Mouse (Mus musculus) CH12.LX (cell line): Measurements from ENCODE around the gene Cacnb3. TPM values are rescaled to one million over a fixed set of nuclear protein-coding genes. Genes with fewer than 3 reads are reported as not detected.
A peak's percentile ranks its signal among the peaks of the same experiment; 100 is the strongest.

Experiments used
- DNase-seq: peaks from one replicate; pipeline ENCODE4 v3.0.0-alpha.2; 2013; ENCODE audit errors: extremely low read depth
- H3K27ac ChIP-seq: 2 replicates; pipeline ENCODE4 v1.5.1; 2012; ENCODE audit warnings: low read depth, mild to moderate bottlenecking, control low read depth, moderate library complexity; ENCODE audit not compliant: insufficient read depth
- H3K27me3 ChIP-seq: replicated peaks from 2 replicates; pipeline ENCODE3; 2012; ENCODE audit warnings: inconsistent platforms
- H3K36me3 ChIP-seq, 2 experiments: replicated peaks in 1 of 2; 2 replicates each; pipeline versions ENCODE3 to v1.6.1; 2012; ENCODE audit warnings: inconsistent platforms in 1 of 2, low read length in 1 of 2, mild to moderate bottlenecking in 1 of 2, mixed read lengths in 1 of 2, moderate library complexity in 1 of 2; ENCODE audit not compliant: control insufficient read depth in 1 of 2, insufficient read depth in 1 of 2
- H3K4me1 ChIP-seq, 2 experiments: 2 replicates each; pipeline ENCODE4 v1.6.1; 2012; ENCODE audit warnings: inconsistent platforms in 1 of 2, moderate library complexity in 1 of 2; ENCODE audit not compliant: insufficient read depth in 2 of 2, control insufficient read depth in 1 of 2
- H3K4me2 ChIP-seq: 2 replicates; pipeline ENCODE4 v1.6.1; 2012; ENCODE audit warnings: low read depth, mild to moderate bottlenecking, control low read depth; ENCODE audit not compliant: poor library complexity, insufficient read depth, severe bottlenecking
- H3K4me3 ChIP-seq, 3 experiments: fragments of 150-350 bp in 1 of 3; sonication (generic) in 1 of 3; replicated peaks in 1 of 3; 2 replicates each; pipeline versions ENCODE3 to v1.5.1; 2011 to 2012; ENCODE audit warnings: low read depth in 2 of 3, low read length in 2 of 3, mild to moderate bottlenecking in 2 of 3, moderate library complexity in 2 of 3, control low read depth in 1 of 3, improper control_type of control experiment in 1 of 3, inconsistent platforms in 1 of 3, mixed read lengths in 1 of 3; ENCODE audit not compliant: poor library complexity in 1 of 3
- H3K79me2 ChIP-seq: replicated peaks from 2 replicates; pipeline ENCODE4 v1.6.1; 2012; ENCODE audit warnings: mild to moderate bottlenecking, moderate library complexity; ENCODE audit not compliant: control insufficient read depth, poor library complexity, insufficient read depth, severe bottlenecking; ENCODE audit errors: extremely low read depth
- H3K9ac ChIP-seq: 2 replicates; pipeline ENCODE4 v1.6.1; 2012; ENCODE audit warnings: low read depth, mild to moderate bottlenecking, control low read depth, moderate library complexity; ENCODE audit not compliant: insufficient read depth
- H3K9me3 ChIP-seq: replicated peaks from 2 replicates; pipeline ENCODE3; 2012; ENCODE audit warnings: low read length, inconsistent platforms, mixed read lengths
- BHLHE40 ChIP-seq: IDR thresholded peaks from 2 replicates; pipeline ENCODE4 v1.6.1; 2011; ENCODE audit warnings: mild to moderate bottlenecking, low read depth, low read length, improper control_type of control experiment
- CHD1 ChIP-seq: IDR thresholded peaks from 2 replicates; pipeline ENCODE4 v1.6.1; 2012; ENCODE audit warnings: low read depth, low read length, improper control_type of control experiment, inconsistent platforms
- CHD2 ChIP-seq: IDR thresholded peaks from 2 replicates; pipeline ENCODE4 v1.6.1; 2011; ENCODE audit warnings: low read length, improper control_type of control experiment
- IRF4 ChIP-seq: IDR thresholded peaks from 2 replicates; pipeline ENCODE4 v1.6.1; 2014; ENCODE audit warnings: low read depth, mild to moderate bottlenecking, inconsistent platforms, low read length, improper control_type of control experiment
- JUN ChIP-seq: IDR thresholded peaks from 2 replicates; pipeline ENCODE4 v1.6.1; 2011; ENCODE audit warnings: low read depth, mild to moderate bottlenecking, low read length, improper control_type of control experiment, moderate library complexity; ENCODE audit not compliant: insufficient read depth
- JUND ChIP-seq: conservative IDR thresholded peaks from 2 replicates; pipeline ENCODE4 v1.6.1; 2011; ENCODE audit warnings: low read depth, low read length, improper control_type of control experiment
- KAT2A ChIP-seq: IDR thresholded peaks from 2 replicates; pipeline ENCODE4 v1.6.1; 2012; ENCODE audit warnings: low read length, improper control_type of control experiment, inconsistent platforms; ENCODE audit not compliant: insufficient replicate concordance
- MYC ChIP-seq: IDR thresholded peaks from 2 replicates; pipeline ENCODE4 v1.6.1; 2011; ENCODE audit warnings: low read depth, mild to moderate bottlenecking, improper control_type of control experiment, low read length
- POLR2AphosphoS2 ChIP-seq: IDR thresholded peaks from 2 replicates; pipeline ENCODE4 v1.6.1; 2011; ENCODE audit warnings: low read depth, low read length, improper control_type of control experiment
- TBP ChIP-seq: conservative IDR thresholded peaks from 2 replicates; pipeline ENCODE4 v1.6.1; 2011; ENCODE audit warnings: low read depth, low read length, improper control_type of control experiment
- USF1 ChIP-seq: IDR thresholded peaks from 2 replicates; pipeline ENCODE4 v1.6.1; 2014; ENCODE audit warnings: low read depth, mild to moderate bottlenecking, inconsistent platforms, low read length, improper control_type of control experiment
- ZKSCAN1 ChIP-seq: IDR thresholded peaks from 2 replicates; pipeline ENCODE4 v1.6.1; 2012; ENCODE audit warnings: low read depth, inconsistent platforms, low read length, improper control_type of control experiment, borderline replicate concordance
- dilution Hi-C: fragments of 300-500 bp; cut with MboI; formaldehyde crosslinking; loops from 2 replicates; pipeline ENCODE4 v1.14.3; 2020; ENCODE audit warnings: low sequenced_read_pairs; ENCODE audit not compliant: extremely low pct_unique_long_range_greater_than_20kb, extremely low pct_ligation_motif_present
- in situ Hi-C: fragments of 300-500 bp; cut with MboI; formaldehyde crosslinking; loops from 3 replicates; pipeline ENCODE4 v1.14.3; 2019; ENCODE audit warnings: low sequenced_read_pairs, low pct_ligation_motif_present, low pct_unique_long_range_greater_than_20kb, mixed read lengths
- polyA plus RNA-seq: library from polyadenylated mRNA; unstranded; fragments of >175 nt; gene quantifications from 2 replicates; pipeline ENCODE4 v1.2.1, GENCODE M21; 2012; ENCODE audit warnings: low read depth; ENCODE audit not compliant: insufficient read length
- total RNA-seq, 2 experiments: library from RNA; depleted of rRNA; stranded (reverse); fragments of 300-350 nt in 1 of 2; fragments of >200 nt in 1 of 2; gene quantifications; 2 replicates each; pipeline ENCODE4 v1.2.3; 2012 to 2014

Cacnb3 gene
- total and polyA plus RNA-seq, 3 experiments = 2.5 to 7.0 (median 4.3) TPM

- in situ Hi-C loops (no loop called here), dilution Hi-C loops (no loop called here)
- H3K4me2 ChIP-seq = peak within 1 kb of the TSS; percentile 78
- H3K79me2 ChIP-seq = no peaks in the 10 kb centered on the region
- H3K27me3 ChIP-seq = peaks cover 70% of the 10 kb centered on the region
- H3K4me3 ChIP-seq = peak within 1 kb of the TSS in 1 of 3 experiments; percentile 62
- TF ChIP-seq USF1 (no peak), CHD2 (no peak), IRF4 (no peak)
- no peaks in the 10 kb centered on the region for H3K36me3 ChIP-seq
- no peak for DNase-seq
- H3K9ac ChIP-seq = peak within 1 kb of the TSS; percentile 68
- no peaks in the 10 kb centered on the region for H3K9me3 ChIP-seq
- no peak within 1 kb of the TSS for H3K27ac ChIP-seq
- peaks cover 0 to 3% of the 10 kb centered on the region in 2 experiments; a peak in 1 of 4 replicates for H3K4me1 ChIP-seq
These were observed 21.1 kb upstream of the Cacnb3 start, which contains the start of gene Adcy6 for GRCm38 (mm10) chr15:98609331-98610130. Gene Adcy6, minus strand, starts transcription at chr15:98610076.

DNA sequence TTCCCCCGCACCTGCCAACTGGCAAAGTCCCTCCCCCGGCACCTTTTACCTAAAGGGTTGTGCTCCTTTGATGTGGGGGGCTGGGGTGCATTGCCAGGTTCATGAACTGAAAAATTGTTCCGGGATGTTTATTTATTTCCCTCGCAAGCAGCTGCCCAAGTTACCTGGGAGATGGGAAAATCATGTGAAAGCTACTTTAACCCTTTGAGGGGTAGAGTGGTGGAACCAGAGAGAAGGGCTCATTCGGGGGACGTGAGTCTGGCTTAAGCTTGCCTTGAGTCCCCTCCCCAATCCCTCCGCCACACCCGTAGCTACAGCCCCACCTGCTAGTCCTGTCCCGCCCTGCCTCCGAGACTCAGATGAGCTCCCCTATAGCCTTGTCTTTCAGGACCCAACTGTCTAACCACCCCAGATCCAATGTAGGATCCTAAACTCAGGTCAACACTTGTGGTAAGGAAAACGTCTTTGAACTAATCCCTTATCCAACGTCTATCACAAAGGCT lies 20.5 kb upstream of the Cacnb3 start:
- TF ChIP-seq JUN (no peak), CHD1 (no peak), KAT2A (no peak), JUND (no peak), POLR2AphosphoS2 (no peak), ZKSCAN1 (no peak), TBP (no peak)
- TF ChIP-seq, all 38 proteins: peak for 0
- dilution Hi-C loops (no loop called here), in situ Hi-C loops (no loop called here)
- H3K79me2 ChIP-seq = no peaks in the 10 kb centered on the region
- H3K4me2 ChIP-seq = peak overlapping the region; percentile 78
- H3K36me3 ChIP-seq = no peaks in the 10 kb centered on the region
- H3K4me1 ChIP-seq = peaks cover 0 to 3% of the 10 kb centered on the region in 2 experiments; a peak in 1 of 4 replicates
- H3K4me3 ChIP-seq = no peak overlapping the region
- H3K9ac ChIP-seq = no peak overlapping the region
- no peak for DNase-seq
- H3K27ac ChIP-seq = no peak overlapping the region
- no peaks in the 10 kb centered on the region for H3K9me3 ChIP-seq
- H3K27me3 ChIP-seq = peaks cover 71% of the 10 kb centered on the region

- no peak overlapping the region for H3K4me3 ChIP-seq
- no peaks in the 10 kb centered on the region for H3K79me2 ChIP-seq
- DNase-seq = no peak
- no peaks in the 10 kb centered on the region for H3K36me3 ChIP-seq
- no peak overlapping the region for H3K4me2 ChIP-seq
- dilution Hi-C loops = no loop called here
- no peak overlapping the region for H3K27ac ChIP-seq
- H3K9ac ChIP-seq = no peak overlapping the region
- H3K9me3 ChIP-seq = no peaks in the 10 kb centered on the region
- peaks cover 3 to 4% of the 10 kb centered on the region in 2 experiments; a peak in 3 of 4 replicates for H3K4me1 ChIP-seq
- in situ Hi-C loops = no loop called here
- H3K27me3 ChIP-seq = peaks cover 70% of the 10 kb centered on the region
- TF ChIP-seq BHLHE40 = no peak
- no peak for TF ChIP-seq MYC
- TF ChIP-seq CHD1 = no peak
These were observed 18.4 kb upstream of the Cacnb3 start for GRCm38 (mm10) chr15:98612229-98612628.
